Mouse (Mus musculus) heart, adult 11 months (tissue): Measurements from ENCODE around the gene Col4a3bp.
"Not testable (repeated sequence)": the region's sequence is repeated elsewhere in the genome, so short reads cannot be mapped to it uniquely, and the experiment has no call there.

Experiments used
- DNase-seq: peaks from one replicate; pipeline ENCODE4 v3.0.0; 2022

Gene Col4a3bp

GRCm38 (mm10) chr13:96658936-96659335, 116.5 kb downstream of the Col4a3bp start:
- no peak for DNase-seq

GRCm38 (mm10) chr13:96660095-96660860, 117.9 kb downstream of the Col4a3bp start:
- peak; percentile 95 for DNase-seq

GRCm38 (mm10) chr13:96663120-96663519, 120.7 kb downstream of the Col4a3bp start:
- DNase-seq, result not testable (repeated sequence)

GRCm38 (mm10) chr13:96664419-96664974, 122.1 kb downstream of the Col4a3bp start:
- DNase-seq, result peak; percentile 83

- DNase-seq, result no peak
Observed at GRCm38 (mm10) chr13:96670019-96670405, 127.6 kb downstream of the Col4a3bp start.

GRCm38 (mm10) chr13:96670406-96671077, 128.1 kb downstream of the Col4a3bp start, which contains the start of gene Hmgcr:
Gene Hmgcr (minus strand): TSS chr13:96670936.
- peak; percentile 100 for DNase-seq

GRCm38 (mm10) chr13:96671078-96671905, 128.9 kb downstream of the Col4a3bp start:
- no peak for DNase-seq

- DNase-seq, result peak; percentile 2
Observed at GRCm38 (mm10) chr13:96671906-96672234, 129.5 kb downstream of the Col4a3bp start.

- peak; percentile 43 for DNase-seq
Observed at GRCm38 (mm10) chr13:96672276-96672675, 129.9 kb downstream of the Col4a3bp start.

- peak; percentile 17 for DNase-seq
Observed at GRCm38 (mm10) chr13:96673817-96674216, 131.4 kb downstream of the Col4a3bp start.

GRCm38 (mm10) chr13:96675756-96676155, 133.3 kb downstream of the Col4a3bp start:
- peak; percentile 63 for DNase-seq

GRCm38 (mm10) chr13:96677071-96677470, 134.7 kb downstream of the Col4a3bp start:
- DNase-seq, result no peak

GRCm38 (mm10) chr13:96678616-96679015, 136.2 kb downstream of the Col4a3bp start:
- DNase-seq, result no peak

- DNase-seq, result peak; percentile 13
Observed at GRCm38 (mm10) chr13:96680163-96681087, 138.0 kb downstream of the Col4a3bp start.

GRCm38 (mm10) chr13:96681088-96681620, 138.7 kb downstream of the Col4a3bp start:
- DNase-seq, result peak; percentile 18

GRCm38 (mm10) chr13:96684779-96685178, 142.4 kb downstream of the Col4a3bp start:
- peak; percentile 65 for DNase-seq

GRCm38 (mm10) chr13:96687261-96687660, 144.8 kb downstream of the Col4a3bp start:
- DNase-seq, result no peak
